Mouse (Mus musculus) lung, embryonic 14.5 days (tissue): Measurements from ENCODE around the gene Ctsl. TPM values are rescaled to one million over a fixed set of nuclear protein-coding genes. Genes with fewer than 3 reads are reported as not detected.
A peak's percentile ranks its signal among the peaks of the same experiment; 100 is the strongest.

ENCODE experiments used
- ATAC-seq: fragments of 200-750 bp; cut with Nextera tagmentation; 2 replicates; pipeline ENCODE4 v1.8.0; 2017; ENCODE audit warnings: mild to moderate bottlenecking, moderate TSS enrichment, moderate library complexity; ENCODE audit not compliant: insufficient read depth
- DNase-seq: peaks from one replicate; pipeline ENCODE4 v3.0.0-alpha.2; 2015
- H3K27ac ChIP-seq: fragments of 300-500 bp; sonication (generic); 2 replicates; pipeline ENCODE4 v1.5.1; 2014; ENCODE audit warnings: low read depth, mild to moderate bottlenecking, moderate library complexity
- H3K27me3 ChIP-seq: fragments of 300-500 bp; sonication (generic); 2 replicates; pipeline ENCODE4 v1.6.1; 2014; ENCODE audit warnings: low read length, control low read depth; ENCODE audit not compliant: insufficient read depth
- H3K36me3 ChIP-seq: fragments of 300-500 bp; sonication (generic); 2 replicates; pipeline ENCODE4 v1.6.1; 2014; ENCODE audit warnings: control low read depth; ENCODE audit not compliant: insufficient read depth
- H3K4me1 ChIP-seq: fragments of 300-500 bp; sonication (generic); 2 replicates; pipeline ENCODE4 v1.6.1; 2014; ENCODE audit warnings: antibody characterized with exemption, control low read depth; ENCODE audit not compliant: insufficient read depth
- H3K4me2 ChIP-seq: fragments of 300-500 bp; sonication (generic); 2 replicates; pipeline ENCODE4 v1.6.1; 2014; ENCODE audit warnings: mild to moderate bottlenecking
- H3K4me3 ChIP-seq: fragments of 300-500 bp; sonication (generic); 2 replicates; pipeline ENCODE4 v1.5.1; 2014; ENCODE audit warnings: low read depth, low read length
- H3K9ac ChIP-seq: fragments of 300-500 bp; sonication (generic); 2 replicates; pipeline ENCODE4 v1.6.1; 2014
- H3K9me3 ChIP-seq: fragments of 300-500 bp; sonication (generic); 2 replicates; pipeline ENCODE4 v1.6.1; 2016; ENCODE audit warnings: low read depth, low read length, control low read depth
- CTCF ChIP-seq: IDR thresholded peaks from 2 replicates; pipeline ENCODE4 v1.5.1; 2016; ENCODE audit warnings: antibody characterized with exemption, low read depth
- WGBS: fragments of 180-500 bp; shearing (Covaris S2); extraction: QIAGEN DNeasy Blood & Tissue Kit; methylation state at CpG from one replicate; pipeline ENCODE4 v1.1.7; 2014; 5-methylcytosine and 5-hydroxymethylcytosine counted together
- polyA plus RNA-seq: library from polyadenylated mRNA; unstranded; fragments of >200 nt; fragmentation: Nextera tagmentation; extraction: Ambion mirVana; gene quantifications from 2 replicates; pipeline ENCODE4 v1.2.1, GENCODE M21; 2014

The Ctsl gene
- polyA plus RNA-seq: 130 and 141 TPM in 2 replicates

DNA sequence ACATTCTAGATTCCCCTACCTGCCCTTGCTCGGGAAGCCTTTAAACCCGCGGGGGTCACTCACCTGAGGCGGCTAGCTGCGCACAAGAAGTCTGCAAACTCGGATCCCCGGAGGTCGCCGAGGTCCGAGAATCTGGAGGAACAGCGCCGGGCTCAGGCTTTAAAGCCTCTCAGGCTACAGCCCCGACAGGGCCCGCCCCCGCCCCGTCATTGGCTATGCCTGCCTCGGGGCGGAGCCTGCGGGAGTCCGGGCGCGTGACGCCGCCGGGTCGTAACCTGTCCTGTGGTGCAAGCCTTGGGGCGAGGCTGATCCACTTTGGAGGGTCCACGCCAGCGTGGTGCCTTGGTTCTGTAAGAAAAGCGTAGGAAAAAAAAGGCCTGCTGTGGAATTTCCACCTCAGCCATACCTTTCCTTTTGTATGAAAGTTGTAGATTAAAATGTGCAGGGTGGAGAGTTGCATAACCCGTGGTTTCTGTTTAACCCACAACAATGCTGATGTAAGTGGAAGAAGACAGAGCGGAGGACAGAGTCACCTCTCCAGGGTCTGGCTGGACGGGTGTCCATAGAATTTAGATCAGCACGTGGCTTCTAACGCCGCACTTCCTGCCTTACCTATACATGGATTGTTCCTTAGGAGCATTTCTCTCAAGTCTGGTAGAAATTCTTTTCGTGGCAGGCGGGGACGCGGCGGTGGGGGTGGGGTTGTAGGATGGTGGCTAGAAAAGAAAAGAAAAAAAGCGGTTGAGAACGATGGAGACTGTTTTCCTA lies at the start of gene Ctsl:
TSS of gene Ctsl (minus strand) at position 718 of the 768 bp plus-strand sequence.
- Histone ChIP-seq H3K4me3 (peak within 1 kb of the TSS; percentile 80), H3K27ac (peak within 1 kb of the TSS; percentile 54; the same call in 1 of the 2 replicates), H3K36me3 (peaks cover 29% of the 10 kb centered on the region), H3K4me2 (peak within 1 kb of the TSS; percentile 78), H3K9me3 (no peaks in the 10 kb centered on the region), H3K9ac (peak within 1 kb of the TSS; percentile 77), H3K27me3 (no peaks in the 10 kb centered on the region), H3K4me1 (no peaks in the 10 kb centered on the region; the same call in 1 of the 2 replicates)
- DNase-seq (peak; percentile 94), ATAC-seq (peak; percentile 100)
- under 1% methylated on average over 43 of the region's 43 CpGs for WGBS
- no peak for TF ChIP-seq CTCF

- Histone ChIP-seq H3K4me3 (no peak overlapping the region), H3K36me3 (no peaks in the 10 kb centered on the region), H3K4me2 (no peak overlapping the region), H3K27me3 (no peaks in the 10 kb centered on the region), H3K9ac (no peak overlapping the region), H3K4me1 (no peaks in the 10 kb centered on the region), H3K27ac (no peak overlapping the region), H3K9me3 (no peaks in the 10 kb centered on the region)
- DNase-seq (peak; percentile 63), ATAC-seq (peak; percentile 60; the same call in 1 of the 2 replicates)
- no peak for TF ChIP-seq CTCF
- WGBS: 35% methylated on average over 5 of the region's 5 CpGs
Measured at GRCm38 (mm10) chr13:64416955-64417601, 46.4 kb upstream of the Ctsl start.

DNA sequence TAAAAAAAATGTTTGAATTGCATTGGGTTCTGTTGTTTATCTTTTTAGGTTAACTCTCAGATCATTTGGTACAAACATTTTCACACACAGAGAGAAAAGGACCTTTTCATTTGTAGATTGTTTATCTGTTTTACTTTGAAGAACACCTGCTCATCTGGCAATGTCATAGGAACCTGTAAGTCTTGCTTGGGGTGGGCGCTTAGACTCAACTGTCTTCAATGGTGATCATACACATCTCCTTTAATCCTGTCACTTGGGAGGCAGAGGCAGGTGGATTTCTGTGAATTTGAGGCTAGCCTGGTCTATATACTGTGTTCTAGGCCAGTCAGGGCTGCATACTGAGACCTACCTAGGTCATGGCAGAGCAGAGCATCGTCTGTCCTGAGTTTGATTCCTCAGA lies 45.0 kb upstream of the Ctsl start:
- 81% methylated on average over 2 of the region's 2 CpGs for WGBS
- no peaks in the 10 kb centered on the region for H3K9me3 ChIP-seq
- TF ChIP-seq CTCF: no peak
- DNase-seq (no peak), ATAC-seq (no peak)
- no peaks in the 10 kb centered on the region for H3K36me3 ChIP-seq
- H3K4me1 ChIP-seq: no peaks in the 10 kb centered on the region
- no peak overlapping the region for H3K4me2 ChIP-seq
- no peak overlapping the region for H3K27ac ChIP-seq
- no peaks in the 10 kb centered on the region for H3K27me3 ChIP-seq
- H3K4me3 ChIP-seq: no peak overlapping the region
- H3K9ac ChIP-seq: no peak overlapping the region

- DNase-seq (no peak), ATAC-seq (no peak)
- no peaks in the 10 kb centered on the region for H3K4me1 ChIP-seq
- no peak overlapping the region for H3K4me2 ChIP-seq
- no peak overlapping the region for H3K27ac ChIP-seq
- H3K27me3 ChIP-seq: no peaks in the 10 kb centered on the region
- TF ChIP-seq CTCF: no peak
- no peaks in the 10 kb centered on the region for H3K9me3 ChIP-seq
- no peak overlapping the region for H3K4me3 ChIP-seq
- WGBS: 81% methylated on average over 2 of the region's 2 CpGs
- no peak overlapping the region for H3K9ac ChIP-seq
- no peaks in the 10 kb centered on the region for H3K36me3 ChIP-seq
Measured at GRCm38 (mm10) chr13:64412752-64413257, 42.1 kb upstream of the Ctsl start.

GRCm38 (mm10) chr13:64411282-64411681 lies 40.6 kb upstream of the Ctsl start:
- Histone ChIP-seq H3K4me3 (no peak overlapping the region), H3K4me2 (no peak overlapping the region), H3K9me3 (no peaks in the 10 kb centered on the region), H3K9ac (no peak overlapping the region), H3K27ac (no peak overlapping the region), H3K36me3 (no peaks in the 10 kb centered on the region), H3K4me1 (no peaks in the 10 kb centered on the region), H3K27me3 (no peaks in the 10 kb centered on the region)
- TF ChIP-seq CTCF: no peak
- no peak for DNase-seq
- WGBS: 59% methylated on average over 2 of the region's 2 CpGs
- no peak for ATAC-seq

DNA sequence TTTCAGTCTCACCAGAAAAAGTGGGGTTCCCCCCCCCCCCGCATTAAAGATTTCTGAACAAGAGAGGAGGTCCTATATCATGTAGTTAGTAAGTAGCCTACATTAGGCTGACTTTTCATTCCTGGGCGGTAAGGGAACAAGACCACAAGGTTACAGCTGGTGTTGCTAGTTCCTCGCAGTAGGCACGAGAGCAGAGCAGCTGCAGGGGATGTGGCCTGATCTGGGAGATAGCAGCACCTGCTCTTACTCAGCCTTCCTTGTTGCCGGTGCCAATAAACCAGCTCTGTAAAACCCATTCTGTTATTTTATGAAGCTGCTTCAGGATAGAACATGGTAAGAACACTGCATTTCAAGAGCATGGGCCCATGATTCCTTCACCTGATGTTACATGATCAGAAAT lies 39.9 kb upstream of the Ctsl start:
- no peak overlapping the region for H3K9ac ChIP-seq
- no peak overlapping the region for H3K27ac ChIP-seq
- ATAC-seq: no peak
- 72% methylated on average over 5 of the region's 5 CpGs for WGBS
- TF ChIP-seq CTCF: no peak
- H3K27me3 ChIP-seq: no peaks in the 10 kb centered on the region
- no peaks in the 10 kb centered on the region for H3K9me3 ChIP-seq
- H3K4me3 ChIP-seq: no peak overlapping the region
- no peak for DNase-seq
- no peak overlapping the region for H3K4me2 ChIP-seq
- no peaks in the 10 kb centered on the region for H3K4me1 ChIP-seq
- no peaks in the 10 kb centered on the region for H3K36me3 ChIP-seq

- 87% methylated on average over 5 of the region's 5 CpGs for WGBS
- no peak overlapping the region for H3K9ac ChIP-seq
- DNase-seq (no peak), ATAC-seq (no peak)
- no peak overlapping the region for H3K4me2 ChIP-seq
- TF ChIP-seq CTCF: no peak
- no peaks in the 10 kb centered on the region for H3K4me1 ChIP-seq
- H3K27ac ChIP-seq: no peak overlapping the region
- no peaks in the 10 kb centered on the region for H3K9me3 ChIP-seq
- H3K4me3 ChIP-seq: no peak overlapping the region
- H3K27me3 ChIP-seq: no peaks in the 10 kb centered on the region
- H3K36me3 ChIP-seq: no peaks in the 10 kb centered on the region
Measured at GRCm38 (mm10) chr13:64407992-64408391, 37.3 kb upstream of the Ctsl start.
